Mouse (Mus musculus): ENCODE results near the gene Odaph.
A peak's percentile ranks its signal among the peaks of the same experiment; 100 is the strongest.
"Not testable (repeated sequence)": the region's sequence is repeated elsewhere in the genome, so short reads cannot be mapped to it uniquely, and the experiment has no call there.

Gene Odaph

GRCm38 (mm10) chr5:91987236-91987635, at the start of gene Odaph:
TSS of gene Odaph (plus strand) at chr5:91987475.
- DNase-seq (ENCODE audit: low spot score), result no peak

- not testable (repeated sequence) for DNase-seq (ENCODE audit: low spot score)
Measured at GRCm38 (mm10) chr5:91945609-91946008, 41.7 kb upstream of the Odaph start.

GRCm38 (mm10) chr5:91947008-91947407, 40.3 kb upstream of the Odaph start:
- DNase-seq (ENCODE audit: low spot score), result no peak

- DNase-seq (ENCODE audit: low spot score), result no peak
Measured at GRCm38 (mm10) chr5:91949441-91949840, 37.8 kb upstream of the Odaph start.

GRCm38 (mm10) chr5:91951404-91951803, 35.9 kb upstream of the Odaph start:
- no peak for DNase-seq (ENCODE audit: low spot score)

GRCm38 (mm10) chr5:91956991-91957760, 30.1 kb upstream of the Odaph start:
- no peak for DNase-seq (ENCODE audit: low spot score)

GRCm38 (mm10) chr5:91959096-91959495, 28.2 kb upstream of the Odaph start:
- DNase-seq (ENCODE audit: low spot score), result no peak

GRCm38 (mm10) chr5:91959986-91960385, 27.3 kb upstream of the Odaph start:
- DNase-seq (ENCODE audit: low spot score), result no peak

GRCm38 (mm10) chr5:91960606-91961254, 26.5 kb upstream of the Odaph start:
- DNase-seq (ENCODE audit: low spot score), result no peak

GRCm38 (mm10) chr5:91961370-91961769, 25.9 kb upstream of the Odaph start:
- no peak for DNase-seq (ENCODE audit: low spot score)

- no peak for DNase-seq (ENCODE audit: low spot score)
Measured at GRCm38 (mm10) chr5:91962259-91962638, 25.0 kb upstream of the Odaph start.

- DNase-seq (ENCODE audit: low spot score), result peak; percentile 90
Measured at GRCm38 (mm10) chr5:91962639-91963440, 24.4 kb upstream of the Odaph start, which contains the start of gene Rchy1. TSS of gene Rchy1 (minus strand) at chr5:91963068.

GRCm38 (mm10) chr5:91972046-91972445, 15.2 kb upstream of the Odaph start:
- no peak for DNase-seq (ENCODE audit: low spot score)

GRCm38 (mm10) chr5:91974002-91974401, 13.3 kb upstream of the Odaph start:
- no peak for DNase-seq (ENCODE audit: low spot score)

GRCm38 (mm10) chr5:91975758-91976157, 11.5 kb upstream of the Odaph start:
- DNase-seq (ENCODE audit: low spot score), result no peak

GRCm38 (mm10) chr5:91976566-91977396, 10.5 kb upstream of the Odaph start:
- DNase-seq (ENCODE audit: low spot score), result no peak

GRCm38 (mm10) chr5:91977397-91977770, 9.9 kb upstream of the Odaph start:
- no peak for DNase-seq (ENCODE audit: low spot score)

GRCm38 (mm10) chr5:91981176-91981840, 6.0 kb upstream of the Odaph start:
- no peak for DNase-seq (ENCODE audit: low spot score)

GRCm38 (mm10) chr5:91983490-91983889, 3.8 kb upstream of the Odaph start:
- DNase-seq (ENCODE audit: low spot score), result no peak

GRCm38 (mm10) chr5:91985721-91986120, 1.6 kb upstream of the Odaph start:
- DNase-seq (ENCODE audit: low spot score), result no peak

- DNase-seq (ENCODE audit: low spot score), result no peak
Measured at GRCm38 (mm10) chr5:91987799-91988198, 524 bp downstream of the Odaph start.

All from ovary, postnatal 14 days (tissue).